Mouse (Mus musculus): ENCODE results near the gene Iqce. TPM values are rescaled to one million over a fixed set of nuclear protein-coding genes. Genes with fewer than 3 reads are reported as not detected.
A peak's percentile ranks its signal among the peaks of the same experiment; 100 is the strongest.

Gene Iqce
- polyA plus RNA-seq, 1 experiment: 4.8 TPM

DNA sequence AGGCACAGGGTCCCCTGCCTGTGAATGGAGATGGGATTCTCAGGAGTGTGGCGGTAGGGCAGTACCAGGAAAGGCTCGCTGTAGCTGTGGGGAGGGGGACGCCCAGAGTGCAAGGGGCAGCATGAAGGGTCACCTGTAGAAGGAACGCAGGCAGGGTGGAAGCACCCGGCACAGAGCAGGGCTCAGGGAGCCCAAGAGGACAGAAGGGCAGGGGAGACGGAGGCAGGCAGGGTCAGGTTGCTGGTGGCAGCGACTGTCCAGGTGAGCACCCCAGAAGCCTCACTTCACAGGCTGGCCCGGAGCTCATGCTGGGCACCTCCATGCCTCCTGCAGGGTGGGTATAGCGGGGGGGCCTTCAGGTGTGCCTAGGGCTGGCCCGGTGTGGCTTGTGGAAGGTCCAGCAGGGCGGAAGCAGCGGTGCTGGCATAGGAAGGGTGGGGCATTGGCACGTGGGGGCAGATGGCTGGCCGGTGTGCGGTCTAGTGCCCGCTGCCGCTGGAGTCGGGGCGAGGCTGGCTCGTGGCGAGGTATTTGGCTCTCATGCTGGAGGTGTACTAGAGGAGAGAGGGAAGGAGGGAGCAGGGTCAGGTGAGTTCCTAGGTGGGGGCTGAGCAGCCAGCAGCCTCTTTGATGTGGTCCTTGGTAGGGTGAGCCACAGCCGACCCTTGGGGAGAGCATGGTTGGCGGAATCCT, 79.1 kb downstream of the Iqce start:
- TF ChIP-seq MYOG (IDR thresholded peaks at IDR 0.05; ENCODE audit: control insufficient read depth in 1 of 3, insufficient read depth in 1 of 3, insufficient read length in 2 of 3, low read depth in 2 of 3) (no peak), E2F4 (IDR thresholded peaks at IDR 0.05; ENCODE audit: insufficient read depth) (no peak), POLR2AphosphoS2 (IDR thresholded peaks at IDR 0.05; ENCODE audit: insufficient read length, low read depth) (no peak), CEBPB (IDR thresholded peaks at IDR 0.05; ENCODE audit: insufficient read depth, poor library complexity, severe bottlenecking) (no peak), SRF (IDR thresholded peaks at IDR 0.05; ENCODE audit: control insufficient read depth, insufficient read length, low read depth) (no peak), MYOD1 (IDR thresholded peaks at IDR 0.05; ENCODE audit: control insufficient read depth in 1 of 3, insufficient read length in 2 of 3, low read depth in 2 of 3) (no peak), POLR2A (IDR thresholded peaks at IDR 0.05; ENCODE audit: insufficient read length, low read depth) (no peak), TCF12 (IDR thresholded peaks at IDR 0.05; ENCODE audit: insufficient read depth, poor library complexity, severe bottlenecking) (no peak), TCF3 (IDR thresholded peaks at IDR 0.05; ENCODE audit: insufficient read length, low read depth) (no peak), REST (IDR thresholded peaks at IDR 0.05; ENCODE audit: insufficient read depth, insufficient read length) (no peak), MAX (IDR thresholded peaks at IDR 0.05; ENCODE audit: low read depth) (no peak), USF1 (IDR thresholded peaks at IDR 0.05; ENCODE audit: low read depth) (no peak)
- no peaks in the 10 kb centered on the region for H3K27me3 ChIP-seq (ENCODE audit: control insufficient read depth, insufficient read depth, insufficient read length)
- no peak overlapping the region for H3ac ChIP-seq (ENCODE audit: control insufficient read depth, insufficient read length)
- H3K4me3 ChIP-seq: no peak overlapping the region
- H3K79me2 ChIP-seq (ENCODE audit: control insufficient read depth, insufficient read depth): no peaks in the 10 kb centered on the region
- H3K4me2 ChIP-seq (ENCODE audit: low read depth): no peak overlapping the region
- no peaks in the 10 kb centered on the region for H3K36me3 ChIP-seq (ENCODE audit: control insufficient read depth, insufficient read depth)

DNA sequence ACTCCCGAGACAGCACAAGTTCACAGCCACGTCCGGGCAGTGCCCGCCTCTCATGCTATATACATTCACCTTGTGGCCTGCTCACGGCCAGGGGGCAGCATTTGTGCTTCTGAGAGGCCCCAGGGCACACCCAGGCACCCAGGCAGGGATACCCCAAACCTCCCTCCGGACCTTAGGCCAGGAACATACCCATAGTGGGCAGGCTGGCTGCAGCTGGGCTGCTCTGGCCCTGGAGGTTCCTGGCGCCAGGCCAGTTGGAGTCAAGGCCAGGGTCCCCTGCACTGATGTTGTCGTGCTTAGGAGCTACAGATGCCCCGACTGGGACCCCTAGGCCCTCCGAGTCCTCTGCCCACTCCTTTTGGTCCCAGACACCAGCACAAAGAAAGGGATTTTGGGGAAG, 80.7 kb downstream of the Iqce start:
- no peaks in the 10 kb centered on the region for H3K36me3 ChIP-seq (ENCODE audit: control insufficient read depth, insufficient read depth)
- H3K4me2 ChIP-seq (ENCODE audit: low read depth): no peak overlapping the region

DNA sequence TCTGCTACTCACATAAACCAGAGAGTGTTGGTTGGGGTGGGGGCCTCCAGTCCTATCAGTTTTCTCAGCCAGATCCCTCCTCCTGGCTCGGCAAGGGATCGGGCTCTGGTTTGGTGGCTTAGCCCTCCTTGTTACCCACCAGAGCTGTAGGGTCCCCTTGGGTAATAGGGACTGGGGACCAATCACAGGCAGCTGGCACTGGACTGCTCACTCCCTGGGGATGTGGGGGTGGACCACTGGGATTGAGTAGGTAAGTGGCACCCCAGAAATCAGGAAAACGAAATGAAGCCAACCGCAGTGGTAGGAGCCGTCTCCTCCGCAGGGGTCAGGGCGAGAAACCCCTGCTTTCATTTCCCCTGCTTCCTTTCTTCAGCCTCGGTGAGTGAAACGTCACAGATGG, 81.1 kb downstream of the Iqce start:
- TF ChIP-seq REST (IDR thresholded peaks at IDR 0.05; ENCODE audit: insufficient read depth, insufficient read length) (no peak), TCF12 (IDR thresholded peaks at IDR 0.05; ENCODE audit: insufficient read depth, poor library complexity, severe bottlenecking) (no peak), CEBPB (IDR thresholded peaks at IDR 0.05; ENCODE audit: insufficient read depth, poor library complexity, severe bottlenecking) (no peak), MAX (IDR thresholded peaks at IDR 0.05; ENCODE audit: low read depth) (no peak)
- no peaks in the 10 kb centered on the region for H3K36me3 ChIP-seq (ENCODE audit: control insufficient read depth, insufficient read depth)
- no peak overlapping the region for H3K4me2 ChIP-seq (ENCODE audit: low read depth)
- H3K79me2 ChIP-seq (ENCODE audit: control insufficient read depth, insufficient read depth): no peaks in the 10 kb centered on the region
- no peak overlapping the region for H3ac ChIP-seq (ENCODE audit: control insufficient read depth, insufficient read length)
- H3K27me3 ChIP-seq (ENCODE audit: control insufficient read depth, insufficient read depth, insufficient read length): no peaks in the 10 kb centered on the region
- H3K4me3 ChIP-seq: no peak overlapping the region

More for the DNA sequence above, 80.7 kb downstream of the Iqce start:
- TF ChIP-seq TCF12 (IDR thresholded peaks at IDR 0.05; ENCODE audit: insufficient read depth, poor library complexity, severe bottlenecking): no peak
- no peak for TF ChIP-seq SRF (IDR thresholded peaks at IDR 0.05; ENCODE audit: control insufficient read depth, insufficient read length, low read depth)
- TF ChIP-seq MAX (IDR thresholded peaks at IDR 0.05; ENCODE audit: low read depth): no peak
- no peak for TF ChIP-seq CEBPB (IDR thresholded peaks at IDR 0.05; ENCODE audit: insufficient read depth, poor library complexity, severe bottlenecking)
- TF ChIP-seq POLR2AphosphoS2 (IDR thresholded peaks at IDR 0.05; ENCODE audit: insufficient read length, low read depth): no peak
- no peak for TF ChIP-seq TCF3 (IDR thresholded peaks at IDR 0.05; ENCODE audit: insufficient read length, low read depth)
- no peak for TF ChIP-seq MYOG (IDR thresholded peaks at IDR 0.05; ENCODE audit: control insufficient read depth in 1 of 3, insufficient read depth in 1 of 3, insufficient read length in 2 of 3, low read depth in 2 of 3)
- no peak for TF ChIP-seq MYOD1 (IDR thresholded peaks at IDR 0.05; ENCODE audit: control insufficient read depth in 1 of 3, insufficient read length in 2 of 3, low read depth in 2 of 3)
- Histone ChIP-seq H3ac (ENCODE audit: control insufficient read depth, insufficient read length) (no peak overlapping the region), H3K27me3 (ENCODE audit: control insufficient read depth, insufficient read depth, insufficient read length) (no peaks in the 10 kb centered on the region), H3K4me3 (no peak overlapping the region), H3K79me2 (ENCODE audit: control insufficient read depth, insufficient read depth) (no peaks in the 10 kb centered on the region)

GRCm38 (mm10) chr5:140619895-140620736, 82.1 kb downstream of the Iqce start:
- Histone ChIP-seq H3K4me2 (ENCODE audit: low read depth) (peak overlapping the region; percentile 6), H3K4me3 (no peak overlapping the region), H3ac (ENCODE audit: control insufficient read depth, insufficient read length) (no peak overlapping the region), H3K79me2 (ENCODE audit: control insufficient read depth, insufficient read depth) (no peaks in the 10 kb centered on the region), H3K36me3 (ENCODE audit: control insufficient read depth, insufficient read depth) (no peaks in the 10 kb centered on the region), H3K27me3 (ENCODE audit: control insufficient read depth, insufficient read depth, insufficient read length) (no peaks in the 10 kb centered on the region)
- TF ChIP-seq TCF3 (IDR thresholded peaks at IDR 0.05; ENCODE audit: insufficient read length, low read depth) (no peak), MYOD1 (IDR thresholded peaks at IDR 0.05; ENCODE audit: control insufficient read depth in 1 of 3, insufficient read length in 2 of 3, low read depth in 2 of 3) (no peak), E2F4 (IDR thresholded peaks at IDR 0.05; ENCODE audit: insufficient read depth) (no peak), REST (IDR thresholded peaks at IDR 0.05; ENCODE audit: insufficient read depth, insufficient read length) (no peak), USF1 (IDR thresholded peaks at IDR 0.05; ENCODE audit: low read depth) (no peak)
